Mouse (Mus musculus) kidney, embryonic 14.5 days (tissue): ENCODE data around the gene Gpld1. TPM values are rescaled to one million over a fixed set of nuclear protein-coding genes. Genes with fewer than 3 reads are reported as not detected.
A peak's percentile ranks its signal among the peaks of the same experiment; 100 is the strongest.

ENCODE experiments used
- ATAC-seq: fragments of 200-750 bp; cut with Nextera tagmentation; 2 replicates; pipeline ENCODE4 v1.8.0; 2017; ENCODE audit warnings: moderate number of reproducible peaks, mild to moderate bottlenecking, moderate TSS enrichment, moderate library complexity; ENCODE audit not compliant: low FRiP score, low TSS enrichment
- H3K27ac ChIP-seq: fragments of 300-500 bp; sonication (generic); 2 replicates; pipeline ENCODE4 v1.5.1; 2014; ENCODE audit warnings: low read depth, mild to moderate bottlenecking, low read length, moderate library complexity, mixed read lengths
- H3K27me3 ChIP-seq: fragments of 300-500 bp; sonication (generic); 2 replicates; pipeline ENCODE4 v1.6.1; 2014; ENCODE audit warnings: mild to moderate bottlenecking, low read length; ENCODE audit not compliant: control insufficient read depth, insufficient read depth
- H3K36me3 ChIP-seq: fragments of 300-500 bp; sonication (generic); 2 replicates; pipeline ENCODE4 v1.6.1; 2014; ENCODE audit warnings: low read length, mixed read lengths; ENCODE audit not compliant: control insufficient read depth, insufficient read depth
- H3K4me1 ChIP-seq: fragments of 300-500 bp; sonication (generic); 2 replicates; pipeline ENCODE4 v1.6.1; 2014; ENCODE audit warnings: low read length, mixed read lengths; ENCODE audit not compliant: control insufficient read depth, insufficient read depth
- H3K4me2 ChIP-seq: fragments of 300-500 bp; sonication (generic); replicated peaks from 2 replicates; pipeline ENCODE4 v1.6.1; 2014; ENCODE audit warnings: low read depth, mild to moderate bottlenecking, low read length
- H3K4me3 ChIP-seq: fragments of 300-500 bp; sonication (generic); 2 replicates; pipeline ENCODE4 v1.5.1; 2014; ENCODE audit warnings: mild to moderate bottlenecking, low read length
- H3K9ac ChIP-seq: fragments of 300-500 bp; sonication (generic); 2 replicates; pipeline ENCODE4 v1.6.1; 2014; ENCODE audit warnings: low read depth, mild to moderate bottlenecking, low read length, moderate library complexity
- H3K9me3 ChIP-seq: fragments of 300-500 bp; sonication (generic); 2 replicates; pipeline ENCODE4 v1.6.1; 2016; ENCODE audit warnings: low read length; ENCODE audit not compliant: control insufficient read depth
- WGBS: fragments of 180-500 bp; shearing (Covaris S2); extraction: QIAGEN DNeasy Blood & Tissue Kit; methylation state at CpG from one replicate; pipeline ENCODE4 v1.1.7; 2014; 5-methylcytosine and 5-hydroxymethylcytosine counted together
- polyA plus RNA-seq: library from polyadenylated mRNA; unstranded; fragments of >200 nt; fragmentation: Nextera tagmentation; extraction: Ambion mirVana; gene quantifications from 2 replicates; pipeline ENCODE4 v1.2.1, GENCODE M21; 2014

The Gpld1 gene
- polyA plus RNA-seq, 1 experiment from 2014 or later: 0.74 TPM

DNA sequence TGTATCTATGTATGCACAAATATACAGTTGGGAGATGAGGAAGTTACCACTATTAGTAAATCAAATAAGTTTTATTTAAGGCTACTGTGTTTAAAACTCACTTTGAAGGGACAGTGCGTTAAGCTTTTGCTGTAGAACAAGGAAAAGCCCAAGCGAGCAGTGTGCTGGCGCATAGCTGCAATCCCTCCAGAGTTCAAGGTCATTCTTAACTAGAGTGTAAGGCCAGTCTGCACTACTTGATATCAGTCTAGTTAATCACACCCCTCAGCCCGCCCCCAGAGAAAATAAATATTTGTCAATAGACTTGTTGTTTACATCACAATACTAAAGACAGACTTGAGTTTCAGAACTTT is 77.6 kb downstream of the Gpld1 start:
- peaks cover 9% of the 10 kb centered on the region; the same call in 1 of the 2 replicates for H3K36me3 ChIP-seq
- H3K4me3 ChIP-seq: peak overlapping the region; percentile 91
- WGBS: 45% methylated on average over 4 of the region's 4 CpGs
- no peaks in the 10 kb centered on the region for H3K27me3 ChIP-seq
- H3K9me3 ChIP-seq: no peaks in the 10 kb centered on the region
- peak overlapping the region; percentile 83 for H3K4me2 ChIP-seq
- ATAC-seq: no peak
- H3K9ac ChIP-seq: peak overlapping the region; percentile 91; the same call in 1 of the 2 replicates
- H3K4me1 ChIP-seq: peaks cover 6% of the 10 kb centered on the region; the same call in 1 of the 2 replicates
- H3K27ac ChIP-seq: peak overlapping the region; percentile 65; the same call in 1 of the 2 replicates

DNA sequence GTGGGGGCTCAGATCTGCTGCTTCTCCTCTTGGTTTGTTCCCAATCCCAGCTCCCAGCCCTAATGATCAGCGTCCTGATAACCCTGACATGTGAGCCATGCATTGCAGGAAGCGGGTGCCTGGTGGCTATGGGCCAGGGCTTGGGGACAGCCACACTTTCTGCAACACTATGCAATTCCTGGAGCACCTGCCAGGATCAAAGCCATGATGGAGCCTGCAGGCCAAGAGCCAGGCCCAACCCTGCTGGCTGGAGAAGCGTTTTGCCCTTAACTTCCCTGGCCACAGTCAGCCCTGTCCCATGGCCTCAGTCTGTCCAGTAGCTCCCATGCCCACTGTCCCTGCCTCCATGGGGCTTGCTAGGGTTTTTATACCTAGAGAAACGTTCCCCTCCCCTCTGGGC is 79.4 kb downstream of the Gpld1 start:
- Histone ChIP-seq H3K4me2 (no peak overlapping the region), H3K27me3 (no peaks in the 10 kb centered on the region), H3K36me3 (peaks cover 6% of the 10 kb centered on the region; the same call in 1 of the 2 replicates), H3K9me3 (no peaks in the 10 kb centered on the region), H3K4me3 (no peak overlapping the region), H3K4me1 (peaks cover 6% of the 10 kb centered on the region; the same call in 1 of the 2 replicates), H3K9ac (no peak overlapping the region), H3K27ac (no peak overlapping the region)
- ATAC-seq: no peak
- WGBS: 72% methylated on average over 4 of the region's 4 CpGs

DNA sequence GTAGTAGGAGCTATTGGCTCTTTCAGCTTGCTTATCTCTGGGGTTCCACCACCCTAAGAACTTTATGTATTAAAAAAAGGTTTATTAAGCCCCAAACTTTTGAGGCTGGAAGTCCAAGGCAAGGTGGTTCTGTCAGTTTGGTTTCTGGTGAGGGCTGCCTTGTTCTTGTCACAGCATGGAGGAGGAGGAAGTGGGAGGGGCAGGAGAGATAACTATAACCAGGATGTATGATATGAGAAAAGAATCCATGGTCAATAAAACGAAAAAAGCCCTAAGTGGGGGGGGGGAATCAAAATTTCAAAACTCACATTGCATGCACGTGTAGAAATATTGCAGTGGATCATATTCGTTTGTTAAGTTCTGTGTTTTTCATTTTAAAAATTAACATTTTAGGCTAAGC is 80.2 kb downstream of the Gpld1 start:
- Histone ChIP-seq H3K4me2 (no peak overlapping the region), H3K9me3 (no peaks in the 10 kb centered on the region), H3K27me3 (no peaks in the 10 kb centered on the region), H3K4me3 (no peak overlapping the region), H3K9ac (no peak overlapping the region), H3K4me1 (peaks cover 6% of the 10 kb centered on the region; the same call in 1 of the 2 replicates), H3K36me3 (peaks cover 2% of the 10 kb centered on the region; the same call in 1 of the 2 replicates), H3K27ac (no peak overlapping the region)
- no peak for ATAC-seq
- 82% methylated on average over 3 of the region's 3 CpGs for WGBS

DNA sequence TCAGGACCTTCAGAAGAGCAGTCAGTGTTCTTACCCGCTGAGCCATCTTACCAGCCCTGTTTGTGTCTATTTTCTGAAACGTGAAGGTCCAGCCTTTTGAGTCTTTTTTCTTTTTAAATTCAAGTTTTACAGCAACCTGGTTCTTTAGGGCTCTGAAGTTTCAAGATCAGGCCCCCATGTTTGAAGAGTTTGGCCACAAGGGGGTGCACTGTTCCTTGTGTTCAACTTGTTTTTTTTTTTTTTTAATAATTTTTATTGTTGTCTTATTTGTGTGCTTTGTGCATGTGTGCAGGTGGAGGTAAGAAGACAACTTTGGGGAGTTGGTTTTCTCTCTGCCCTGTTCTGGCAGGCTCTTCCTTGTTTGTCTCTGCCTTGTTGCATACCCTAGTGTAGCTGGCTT is 81.7 kb downstream of the Gpld1 start:
- Histone ChIP-seq H3K4me3 (no peak overlapping the region), H3K36me3 (no peaks in the 10 kb centered on the region), H3K27me3 (no peaks in the 10 kb centered on the region), H3K27ac (no peak overlapping the region), H3K9ac (no peak overlapping the region), H3K4me2 (no peak overlapping the region), H3K4me1 (no peaks in the 10 kb centered on the region), H3K9me3 (no peaks in the 10 kb centered on the region)
- WGBS: 31% methylated on average over 2 of the region's 2 CpGs
- ATAC-seq: no peak

DNA sequence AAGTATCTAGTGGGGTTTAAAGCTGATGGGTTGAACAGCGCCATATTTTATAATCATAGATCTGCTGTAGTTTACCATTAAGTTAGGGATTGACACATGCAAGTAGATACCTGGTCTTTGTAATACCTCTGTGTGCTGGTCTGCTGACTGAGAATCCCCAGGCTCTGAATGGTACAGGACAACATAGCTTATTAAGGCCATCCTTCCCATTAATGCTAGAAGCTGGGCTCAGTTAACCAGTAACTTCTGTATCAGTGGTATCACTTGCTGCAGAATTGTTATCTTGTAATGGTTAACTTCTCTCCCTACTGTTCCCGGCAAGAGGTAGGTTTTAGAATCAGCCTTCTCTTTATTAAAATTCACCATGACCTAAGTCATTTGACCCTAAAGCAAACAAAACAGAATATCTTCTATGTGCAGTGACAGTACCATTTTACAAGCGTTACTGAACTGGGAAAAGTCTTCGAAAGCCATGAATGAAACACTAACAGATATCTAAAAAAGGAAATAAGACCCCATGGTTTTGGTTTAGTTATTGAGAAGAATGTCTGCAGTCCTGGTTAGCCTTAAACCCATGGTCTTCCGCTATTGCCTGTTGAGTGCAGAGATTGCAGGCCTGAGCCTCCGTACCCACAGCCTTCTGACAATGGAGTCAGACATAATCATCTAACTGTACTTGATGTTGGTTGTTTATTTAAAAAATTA is 83.6 kb downstream of the Gpld1 start:
- no peaks in the 10 kb centered on the region for H3K36me3 ChIP-seq
- no peaks in the 10 kb centered on the region for H3K4me1 ChIP-seq
- no peak overlapping the region for H3K4me2 ChIP-seq
- 72% methylated on average over 6 of the region's 6 CpGs for WGBS
- no peak overlapping the region for H3K9ac ChIP-seq
- no peaks in the 10 kb centered on the region for H3K27me3 ChIP-seq
- peak; percentile 69; the same call in 1 of the 2 replicates for ATAC-seq
- H3K27ac ChIP-seq: no peak overlapping the region
- no peak overlapping the region for H3K4me3 ChIP-seq
- H3K9me3 ChIP-seq: no peaks in the 10 kb centered on the region

DNA sequence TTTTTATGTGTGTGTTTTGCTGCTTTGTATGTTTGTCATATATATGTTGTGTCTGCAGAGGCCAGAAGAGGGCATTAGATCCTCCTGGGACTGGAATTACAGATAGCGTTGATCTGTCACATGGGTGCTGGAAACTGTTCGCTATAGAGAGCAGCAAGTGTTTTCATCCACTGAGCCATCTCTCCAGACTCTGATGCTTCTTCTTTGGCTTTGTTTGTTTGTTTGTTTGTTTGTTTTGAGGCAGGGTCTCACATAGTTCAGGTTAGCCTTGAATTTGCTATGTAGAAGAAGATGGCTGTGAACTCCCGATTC is 84.1 kb downstream of the Gpld1 start:
- ATAC-seq: no peak
- no peak overlapping the region for H3K9ac ChIP-seq
- H3K27me3 ChIP-seq: no peaks in the 10 kb centered on the region
- no peak overlapping the region for H3K4me2 ChIP-seq
- no peak overlapping the region for H3K4me3 ChIP-seq
- H3K27ac ChIP-seq: no peak overlapping the region
- H3K9me3 ChIP-seq: no peaks in the 10 kb centered on the region
- WGBS: 80% methylated on average over 3 of the region's 3 CpGs
- no peaks in the 10 kb centered on the region for H3K4me1 ChIP-seq
- no peaks in the 10 kb centered on the region for H3K36me3 ChIP-seq

DNA sequence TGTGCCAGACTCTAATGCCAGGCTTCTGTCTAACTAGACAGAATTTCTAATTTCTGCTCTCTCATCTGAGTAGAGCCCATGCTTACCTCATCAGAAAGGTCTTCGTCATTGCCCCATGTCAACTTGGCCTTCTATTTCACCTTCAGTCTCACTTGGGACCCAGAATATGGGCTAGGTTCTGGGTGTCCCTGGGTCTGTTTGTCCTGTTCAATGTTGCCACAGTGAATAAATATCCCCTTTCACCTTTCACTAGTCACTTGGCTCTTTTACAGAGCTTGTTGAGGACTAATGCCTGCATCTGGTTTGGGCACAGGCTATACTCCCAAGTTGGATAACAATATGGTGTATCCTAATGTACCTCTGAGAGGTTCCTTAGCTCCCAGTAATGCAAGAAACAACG is 96.5 kb downstream of the Gpld1 start:
- no peaks in the 10 kb centered on the region for H3K9me3 ChIP-seq
- no peak for ATAC-seq
- H3K36me3 ChIP-seq: no peaks in the 10 kb centered on the region
- H3K4me3 ChIP-seq: no peak overlapping the region
- no peak overlapping the region for H3K4me2 ChIP-seq
- no peaks in the 10 kb centered on the region for H3K4me1 ChIP-seq
- no peak overlapping the region for H3K27ac ChIP-seq
- no peak overlapping the region for H3K9ac ChIP-seq
- no peaks in the 10 kb centered on the region for H3K27me3 ChIP-seq
- 75% methylated on average over 2 of the region's 2 CpGs for WGBS

Other genes starting within 250 kb of the Gpld1 start
- gene Armh2, start 201.9 kb upstream of the Gpld1 start, polyA plus RNA-seq: not detected in 2 replicates
- 134 and 174 TPM in 2 replicates for gene Gmnn, start 181.2 kb upstream of the Gpld1 start, polyA plus RNA-seq
- 35.3 and 41.5 TPM in 2 replicates for gene BC005537, start 141.5 kb upstream of the Gpld1 start, polyA plus RNA-seq
- gene Acot13, start 111.6 kb upstream of the Gpld1 start, polyA plus RNA-seq: 81.8 and 91.6 TPM in 2 replicates
- gene Tdp2, start 111.5 kb upstream of the Gpld1 start, polyA plus RNA-seq: 68.8 and 79.9 TPM in 2 replicates
- 0.29 and 0.64 TPM in 2 replicates for gene D130043K22Rik, start 98.0 kb upstream of the Gpld1 start, polyA plus RNA-seq
- gene Aldh5a1, start 5.5 kb upstream of the Gpld1 start, polyA plus RNA-seq: 8.4 and 8.7 TPM in 2 replicates
- gene Mrs2, start 77.2 kb downstream of the Gpld1 start, polyA plus RNA-seq: 16.3 and 24.5 TPM in 2 replicates
- 27.2 and 34.5 TPM in 2 replicates for gene Dcdc2a, start 112.9 kb downstream of the Gpld1 start, polyA plus RNA-seq